Mouse (Mus musculus): ENCODE results near the gene Pcsk1n. TPM values are rescaled to one million over a fixed set of nuclear protein-coding genes. Genes with fewer than 3 reads are reported as not detected.
"Not testable (repeated sequence)": the region's sequence is repeated elsewhere in the genome, so short reads cannot be mapped to it uniquely, and the experiment has no call there.

Gene Pcsk1n
- 77.5 and 87.2 TPM in 2 replicates for polyA plus RNA-seq (2016; fragmentation: Nextera tagmentation; extraction: Ambion mirVana)

GRCm38 (mm10) chrX:7919601-7920383, at the start of gene Pcsk1n:
Gene Pcsk1n (plus strand): TSS chrX:7919822.
- Histone ChIP-seq H3K36me3 (no peaks in the 10 kb centered on the region), H3K27me3 (peaks cover 29% of the 10 kb centered on the region), H3K9me3 (no peaks in the 10 kb centered on the region), H3K27ac (replicated peaks) (peak within 1 kb of the TSS; percentile 78), H3K9ac (replicated peaks) (peak within 1 kb of the TSS; percentile 56), H3K4me3 (peak within 1 kb of the TSS; percentile 46), H3K4me2 (replicated peaks) (peak within 1 kb of the TSS; percentile 57), H3K4me1 (0 out of 2 replicates have a peak, but pooled peaks cover 2% of the 10 kb centered on the region)
- WGBS = 18% methylated on average over 39 of the region's 40 CpGs
- ATAC-seq (ENCODE audit: low FRiP score, low read depth) = peak; percentile 90

DNA sequence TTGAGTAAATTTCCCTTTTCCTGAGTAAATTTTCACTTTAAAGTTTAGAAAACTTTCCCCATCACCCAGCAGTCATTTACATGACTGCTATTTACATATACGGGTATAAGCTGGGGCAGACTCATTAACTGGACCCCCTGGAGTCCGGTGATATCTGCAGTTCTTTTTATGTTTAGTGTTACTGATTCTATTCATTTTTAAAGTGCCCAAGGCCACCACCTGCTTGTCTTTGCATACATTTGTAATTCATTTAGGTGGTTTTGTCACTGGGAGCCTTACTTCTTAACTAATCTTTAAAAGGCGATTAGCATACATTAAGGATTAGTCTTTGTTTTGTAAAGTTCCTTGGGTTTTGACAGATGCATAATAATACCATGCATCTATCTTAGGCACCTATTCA, 49.8 kb upstream of the Pcsk1n start:
- peak; percentile 62 for ATAC-seq (ENCODE audit: low FRiP score, low read depth)
- Histone ChIP-seq H3K4me2 (replicated peaks) (0 out of 2 replicates have a peak overlapping the region, but pooled peaks have one; percentile 11), H3K9me3 (no peaks in the 10 kb centered on the region), H3K27me3 (no peaks in the 10 kb centered on the region), H3K4me3 (no peak overlapping the region), H3K4me1 (no peaks in the 10 kb centered on the region; the same call in 1 of the 2 replicates), H3K36me3 (peaks cover 19% of the 10 kb centered on the region), H3K27ac (replicated peaks) (no peak overlapping the region), H3K9ac (replicated peaks) (no peak overlapping the region)
- WGBS = 23% methylated on average over 3 of the region's 3 CpGs

- Histone ChIP-seq H3K9ac (replicated peaks) (peak within 1 kb of the TSS; percentile 52), H3K27ac (replicated peaks) (0 out of 2 replicates have a peak within 1 kb of the TSS, but pooled peaks have one; percentile 35), H3K9me3 (no peaks in the 10 kb centered on the region), H3K27me3 (no peaks in the 10 kb centered on the region), H3K4me2 (replicated peaks) (peak within 1 kb of the TSS; percentile 77), H3K4me3 (peak within 1 kb of the TSS; percentile 53), H3K4me1 (no peaks in the 10 kb centered on the region), H3K36me3 (peaks cover 5% of the 10 kb centered on the region; the same call in 1 of the 2 replicates)
- ATAC-seq (ENCODE audit: low FRiP score, low read depth) = peak; percentile 88
- 29% methylated on average over 37 of the region's 38 CpGs for WGBS
Measured at GRCm38 (mm10) chrX:7878007-7878419, 41.6 kb upstream of the Pcsk1n start, which contains the start of gene Pim2. Gene Pim2 (plus strand): TSS chrX:7878262.

DNA sequence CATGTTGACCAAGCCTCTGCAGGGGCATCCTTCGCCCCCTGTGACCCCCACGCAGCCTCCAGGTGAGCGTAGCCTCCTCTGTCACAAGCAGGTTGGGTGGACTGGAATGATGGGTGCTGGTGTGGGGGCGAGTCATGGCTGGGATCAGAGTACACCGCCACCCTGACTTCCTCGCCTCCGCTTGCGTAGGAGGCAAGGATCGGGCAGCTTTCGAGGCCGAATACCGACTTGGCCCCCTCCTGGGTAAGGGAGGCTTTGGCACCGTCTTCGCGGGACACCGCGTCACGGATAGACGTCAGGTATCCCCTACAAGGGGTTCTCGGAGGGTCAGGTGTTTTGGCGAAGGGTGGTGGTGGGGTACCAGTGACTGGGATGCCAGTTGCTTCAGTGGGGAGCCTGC, 41.1 kb upstream of the Pcsk1n start:
- no peaks in the 10 kb centered on the region for H3K9me3 ChIP-seq
- peak overlapping the region; percentile 53 for H3K4me3 ChIP-seq
- no peak for ATAC-seq (ENCODE audit: low FRiP score, low read depth)
- peak overlapping the region; percentile 52 for H3K9ac ChIP-seq (replicated peaks)
- 20% methylated on average over 21 of the region's 21 CpGs for WGBS
- no peaks in the 10 kb centered on the region for H3K4me1 ChIP-seq
- peaks cover 4% of the 10 kb centered on the region; the same call in 1 of the 2 replicates for H3K36me3 ChIP-seq
- H3K27me3 ChIP-seq = no peaks in the 10 kb centered on the region
- peak overlapping the region; percentile 77 for H3K4me2 ChIP-seq (replicated peaks)
- no peak overlapping the region for H3K27ac ChIP-seq (replicated peaks)

GRCm38 (mm10) chrX:7879819-7880218, 39.8 kb upstream of the Pcsk1n start:
- peak; percentile 69 for ATAC-seq (ENCODE audit: low FRiP score, low read depth)
- Histone ChIP-seq H3K36me3 (no peaks in the 10 kb centered on the region), H3K4me3 (peak overlapping the region; percentile 24), H3K4me2 (replicated peaks) (peak overlapping the region; percentile 77), H3K4me1 (peaks cover 2% of the 10 kb centered on the region), H3K27me3 (no peaks in the 10 kb centered on the region), H3K9ac (replicated peaks) (no peak overlapping the region), H3K27ac (replicated peaks) (no peak overlapping the region), H3K9me3 (no peaks in the 10 kb centered on the region)
- 25% methylated on average over 11 of the region's 11 CpGs for WGBS

DNA sequence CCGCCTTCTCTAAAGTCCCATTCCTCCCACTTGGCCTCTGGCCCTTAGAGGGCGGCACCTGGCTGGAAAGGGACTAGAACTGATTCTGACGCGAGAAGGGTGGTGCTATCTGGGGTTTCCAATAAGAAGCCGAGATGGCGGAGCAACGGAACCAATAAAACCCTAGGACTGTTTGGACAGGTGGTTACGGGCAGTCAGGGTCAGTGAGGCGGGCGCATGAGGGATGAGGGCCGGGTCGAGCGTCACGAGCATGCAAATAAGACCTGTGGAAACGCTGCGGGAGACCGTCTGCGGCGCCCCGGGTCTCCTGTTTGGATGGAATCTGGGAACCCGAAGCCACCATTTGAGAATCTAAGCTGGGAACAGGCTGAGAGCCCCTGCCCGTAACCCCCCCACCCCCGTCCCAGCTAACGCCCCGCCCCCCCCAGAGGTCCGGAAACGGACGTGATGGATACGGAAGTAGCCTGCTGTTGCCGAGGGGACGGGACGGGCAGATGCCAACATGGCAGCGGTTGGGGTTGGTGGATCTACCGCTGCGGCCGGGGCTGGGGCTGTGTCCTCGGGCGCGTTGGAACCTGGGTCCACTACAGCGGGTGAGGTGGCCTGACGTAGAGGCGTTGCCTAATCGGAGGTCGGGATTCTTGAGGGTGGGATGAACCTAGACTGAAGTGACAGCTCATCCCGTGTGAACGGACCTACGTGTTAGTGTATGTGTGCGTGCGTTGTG, 35.6 kb upstream of the Pcsk1n start, which contains the start of gene Slc35a2:
Slc35a2 (plus strand) TSS at position 188 of the 727 bp plus-strand sequence.
- 26% methylated on average over 49 of the region's 49 CpGs for WGBS
- ATAC-seq (ENCODE audit: low FRiP score, low read depth) = peak; percentile 85
- Histone ChIP-seq H3K27me3 (no peaks in the 10 kb centered on the region), H3K9ac (replicated peaks) (peak within 1 kb of the TSS; percentile 49), H3K4me3 (peak within 1 kb of the TSS; percentile 58), H3K9me3 (no peaks in the 10 kb centered on the region), H3K4me2 (replicated peaks) (peak within 1 kb of the TSS; percentile 60), H3K36me3 (0 out of 2 replicates have a peak, but pooled peaks cover 6% of the 10 kb centered on the region), H3K27ac (replicated peaks) (peak within 1 kb of the TSS; percentile 86), H3K4me1 (peaks cover 4% of the 10 kb centered on the region)

GRCm38 (mm10) chrX:7898211-7898610, 21.4 kb upstream of the Pcsk1n start:
- WGBS = 42% methylated on average over 13 of the region's 13 CpGs
- Histone ChIP-seq H3K27me3 (no peaks in the 10 kb centered on the region), H3K4me2 (replicated peaks) (peak overlapping the region; percentile 63), H3K4me3 (peak overlapping the region; percentile 54), H3K4me1 (peaks cover 8% of the 10 kb centered on the region; the same call in 1 of the 2 replicates), H3K9ac (replicated peaks) (peak overlapping the region; percentile 55), H3K27ac (replicated peaks) (no peak overlapping the region; the same call in 1 of the 2 replicates), H3K36me3 (peaks cover 20% of the 10 kb centered on the region), H3K9me3 (no peaks in the 10 kb centered on the region)
- no peak for ATAC-seq (ENCODE audit: low FRiP score, low read depth)

DNA sequence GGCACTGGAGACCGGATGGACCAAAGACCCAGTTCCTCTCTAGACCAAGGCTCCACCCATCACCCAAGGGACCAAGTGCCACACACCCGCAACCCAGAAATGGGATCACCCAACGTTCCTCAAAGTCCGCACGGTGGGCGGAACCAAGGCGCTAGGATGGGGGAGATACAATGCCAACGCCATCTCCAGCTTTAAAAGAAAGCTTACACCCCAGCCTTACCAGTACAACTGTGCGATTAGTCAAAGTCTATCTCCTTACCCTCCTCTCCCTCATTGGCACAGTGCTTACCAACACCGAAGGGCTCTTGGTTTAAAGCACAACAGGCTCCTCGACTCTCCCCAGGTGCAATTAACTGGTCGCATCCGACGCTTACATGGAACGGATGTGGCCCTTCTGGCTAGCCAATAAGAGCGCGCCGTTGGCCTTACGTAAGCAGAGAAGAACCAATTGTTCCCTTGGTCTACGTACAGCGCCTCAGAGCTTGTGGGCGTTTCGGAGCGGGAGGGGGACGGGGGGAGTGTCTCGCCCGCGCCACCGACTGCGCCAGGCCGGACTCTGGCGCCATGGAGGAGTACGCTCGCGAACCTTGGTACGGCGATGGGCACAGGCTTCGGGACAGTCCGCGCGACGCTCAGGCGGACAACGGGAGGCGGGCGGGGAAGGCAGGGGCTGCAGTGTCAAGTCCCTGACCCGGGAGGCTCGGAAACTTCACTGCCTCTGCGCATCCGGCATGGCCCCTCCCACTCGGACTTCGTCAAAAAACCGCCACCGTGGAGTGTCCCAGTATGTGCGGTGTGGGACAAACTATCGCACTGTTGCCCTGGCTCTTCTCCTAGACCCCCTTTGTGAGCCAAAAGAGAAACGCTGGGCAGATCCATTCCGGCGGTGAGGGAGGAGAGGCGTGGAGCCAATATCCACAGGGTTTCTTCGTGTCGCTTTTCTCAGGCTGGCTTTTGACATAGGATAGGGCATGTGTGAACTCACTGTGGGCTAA, 20.4 kb upstream of the Pcsk1n start, which contains the start of the genes Pqbp1 and Timm17b:
Pqbp1 (minus strand) TSS at position 390 of the 995 bp plus-strand sequence.
Timm17b (plus strand) TSS at position 478 of the 995 bp plus-strand sequence.
- WGBS = 17% methylated on average over 62 of the region's 62 CpGs
- peak within 1 kb of the TSS; percentile 54 for H3K4me3 ChIP-seq
- peaks cover 8% of the 10 kb centered on the region; the same call in 1 of the 2 replicates for H3K4me1 ChIP-seq
- peak within 1 kb of the TSS; percentile 63 for H3K4me2 ChIP-seq (replicated peaks)
- peaks cover 12% of the 10 kb centered on the region for H3K36me3 ChIP-seq
- H3K27me3 ChIP-seq = no peaks in the 10 kb centered on the region
- H3K9me3 ChIP-seq = no peaks in the 10 kb centered on the region
- peak; percentile 98 for ATAC-seq (ENCODE audit: low FRiP score, low read depth)
- peak within 1 kb of the TSS; percentile 59 for H3K9ac ChIP-seq (replicated peaks)
- H3K27ac ChIP-seq (replicated peaks) = peak within 1 kb of the TSS; percentile 81

DNA sequence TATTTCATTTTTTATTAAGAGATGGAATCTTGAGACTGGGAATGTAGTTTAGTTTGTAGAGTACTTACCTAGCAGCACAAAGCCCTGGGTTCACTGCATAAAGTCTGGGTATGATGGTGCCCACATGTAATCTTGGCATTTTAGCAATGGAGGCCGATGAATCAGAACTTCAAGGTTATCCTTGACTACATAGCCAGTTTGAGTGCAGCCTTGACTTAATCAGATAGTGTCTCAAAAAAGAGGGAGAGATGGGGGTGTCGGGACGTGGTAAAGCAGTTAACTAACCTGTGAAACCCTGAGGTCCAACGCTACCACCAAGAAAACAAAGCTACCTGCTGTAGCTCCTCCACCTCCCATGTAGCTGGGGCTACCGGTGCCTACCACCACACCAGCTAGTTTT, 15.2 kb upstream of the Pcsk1n start:
- 92% methylated on average over 5 of the region's 5 CpGs for WGBS
- Histone ChIP-seq H3K9me3 (no peaks in the 10 kb centered on the region), H3K27me3 (no peaks in the 10 kb centered on the region), H3K4me3 (no peak overlapping the region), H3K9ac (replicated peaks) (no peak overlapping the region), H3K27ac (replicated peaks) (no peak overlapping the region), H3K4me1 (0 out of 2 replicates have a peak, but pooled peaks cover 2% of the 10 kb centered on the region), H3K36me3 (peaks cover 11% of the 10 kb centered on the region), H3K4me2 (replicated peaks) (no peak overlapping the region)
- no peak for ATAC-seq (ENCODE audit: low FRiP score, low read depth)

DNA sequence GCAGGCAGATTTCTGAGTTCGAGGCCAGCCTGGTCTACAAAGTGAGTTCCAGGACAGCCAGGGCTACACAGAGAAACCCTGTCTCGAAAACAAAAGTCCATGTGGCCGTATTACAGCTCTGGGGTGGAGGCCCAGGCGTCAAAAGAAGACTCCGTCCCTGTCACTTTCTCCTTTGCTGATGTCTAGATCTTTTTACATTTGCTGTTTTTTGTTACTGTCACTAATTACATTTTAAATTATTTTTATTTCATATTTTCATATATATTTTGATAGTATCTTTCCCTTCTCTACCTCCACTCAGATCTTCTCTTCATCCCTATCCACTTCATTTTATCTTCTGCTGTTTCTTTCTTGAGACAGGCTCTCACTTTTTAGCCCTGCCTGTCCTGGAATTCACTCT, 11.9 kb upstream of the Pcsk1n start, which contains the start of gene Gm10491:
Gm10491 (minus strand) TSS at position 101 of the 400 bp plus-strand sequence.
- no peak within 1 kb of the TSS for H3K4me3 ChIP-seq
- no peaks in the 10 kb centered on the region for H3K27me3 ChIP-seq
- H3K4me2 ChIP-seq (replicated peaks) = no peak within 1 kb of the TSS
- 91% methylated on average over 5 of the region's 5 CpGs for WGBS
- H3K9ac ChIP-seq (replicated peaks) = no peak within 1 kb of the TSS
- H3K36me3 ChIP-seq = peaks cover 11% of the 10 kb centered on the region
- H3K9me3 ChIP-seq = no peaks in the 10 kb centered on the region
- no peaks in the 10 kb centered on the region for H3K4me1 ChIP-seq
- no peak within 1 kb of the TSS for H3K27ac ChIP-seq (replicated peaks)
- ATAC-seq (ENCODE audit: low FRiP score, low read depth) = no peak

- not testable (repeated sequence) for H3K27me3 ChIP-seq; H3K4me3 ChIP-seq; H3K9me3 ChIP-seq; H3K9ac ChIP-seq (replicated peaks); H3K4me1 ChIP-seq; H3K4me2 ChIP-seq (replicated peaks); H3K27ac ChIP-seq (replicated peaks); ATAC-seq (ENCODE audit: low FRiP score, low read depth)
- H3K36me3 ChIP-seq = peaks cover 11% of the 10 kb centered on the region
- 93% methylated on average over 4 of the region's 4 CpGs for WGBS
Measured at GRCm38 (mm10) chrX:7909242-7909641, 10.4 kb upstream of the Pcsk1n start, which contains the start of gene Gm10490. Gene Gm10490 (plus strand): TSS chrX:7909542.

Measured in midbrain, embryonic 12.5 days (tissue).